In genomic region chr1:125837507-125837906, GRCm38 (mm10) we compare ENCODE assay signal across 22 mouse cellular contexts.
DNase-seq lines count a peak whose midpoint lies in the region; ATAC-seq lines count a peak whose summit lies in the region.
"Had no signal": no experiment of that assay in that cellular context is flagged by ENCODE, and none has a peak within 500 bp of the region (broad histone marks: within the 10 kb centered on the region; RNA-seq: fewer than 3 reads in every experiment).

No protein-coding gene starts in this region.

- H3K27me3 ChIP-seq in liver, embryonic 12.5 days (replicated peaks), result no peaks in the 10 kb centered on the region
- H3K27me3 ChIP-seq in embryonic facial prominence, embryonic 10.5 days (replicated peaks; ENCODE audit: low read depth, poor library complexity, severe bottlenecking), result no peaks in the 10 kb centered on the region
- H3K27me3 ChIP-seq in limb, embryonic 11.5 days (ENCODE audit: control insufficient read depth, insufficient read depth, low read length), result no peaks in the 10 kb centered on the region
- H3K27me3 ChIP-seq: CH12.LX; embryonic facial prominence, embryonic 13.5 days; forebrain, embryonic 12.5 days; heart, embryonic 12.5 days; Patski had no signal

- DNase-seq in liver, result peak; percentile 41
- DNase-seq in embryonic facial prominence, embryonic 10.5 days (ENCODE audit: low spot score), result peak; percentile 15
- peak; percentile 26 for DNase-seq in forelimb bud, embryonic 11.5 days (ENCODE audit: low read depth, low spot score)
- DNase-seq in limb, embryonic 11.5 days (ENCODE audit: low spot score), result peak; percentile 26
- DNase-seq in embryo, embryonic 10 days (ENCODE audit: low spot score), result no peak
- DNase-seq in right cerebral cortex, postnatal 25 days, result no peak
- DNase-seq: adrenal gland, adult 2 months; adrenal gland, postnatal 25 days; cerebellum, adult 18-20 months; cerebellum, adult 9-11 months; cerebellum, postnatal 36 days; gastrocnemius, postnatal 14 days had no signal

- H3K36me3 ChIP-seq in liver, embryonic 12.5 days, result no peaks in the 10 kb centered on the region
- H3K36me3 ChIP-seq in embryonic facial prominence, embryonic 10.5 days (replicated peaks), result no peaks in the 10 kb centered on the region
- H3K36me3 ChIP-seq in limb, embryonic 11.5 days (ENCODE audit: control insufficient read depth, insufficient read depth, low read length), result no peaks in the 10 kb centered on the region
- H3K36me3 ChIP-seq: embryonic facial prominence, embryonic 13.5 days; forebrain, embryonic 12.5 days; heart, embryonic 12.5 days; hindbrain, embryonic 10.5 days had no signal

- H3K9ac ChIP-seq in liver, embryonic 12.5 days, result no peak overlapping the region
- no peak overlapping the region for H3K9ac ChIP-seq in limb, embryonic 11.5 days (ENCODE audit: low read length)
- H3K9ac ChIP-seq: embryonic facial prominence, embryonic 13.5 days; forebrain, embryonic 12.5 days; heart, embryonic 12.5 days; hindbrain, embryonic 14.5 days had no signal

- no peak overlapping the region for H3K4me3 ChIP-seq in liver, embryonic 12.5 days
- no peak overlapping the region for H3K4me3 ChIP-seq in embryonic facial prominence, embryonic 10.5 days
- H3K4me3 ChIP-seq in limb, embryonic 11.5 days (ENCODE audit: low read depth, low read length), result no peak overlapping the region
- H3K4me3 ChIP-seq: embryonic facial prominence, embryonic 13.5 days; forebrain, embryonic 12.5 days; heart, embryonic 12.5 days; hindbrain, embryonic 10.5 days had no signal

- H3K4me2 ChIP-seq in liver, embryonic 12.5 days, result no peak overlapping the region
- no peak overlapping the region for H3K4me2 ChIP-seq in limb, embryonic 11.5 days (ENCODE audit: low read depth, severe bottlenecking)
- H3K4me2 ChIP-seq: embryonic facial prominence, embryonic 13.5 days; forebrain, embryonic 12.5 days; heart, embryonic 12.5 days; hindbrain, embryonic 14.5 days had no signal

- H3K4me1 ChIP-seq in liver, embryonic 12.5 days, result 0 out of 2 replicates have a peak, but pooled peaks cover 4% of the 10 kb centered on the region
- H3K4me1 ChIP-seq in embryonic facial prominence, embryonic 10.5 days, result peaks cover 8% of the 10 kb centered on the region; the same call in 1 of the 2 replicates
- no peaks in the 10 kb centered on the region for H3K4me1 ChIP-seq in limb, embryonic 11.5 days (ENCODE audit: control insufficient read depth, insufficient read depth, low read length)
- H3K4me1 ChIP-seq: embryonic facial prominence, embryonic 13.5 days; heart, embryonic 12.5 days had no signal

- WGBS in liver, embryonic 12.5 days (ENCODE audit: insufficient replicate concordance), result 53% methylated on average over 1 of the region's 1 CpGs
- WGBS in embryonic facial prominence, embryonic 10.5 days, result 32% methylated on average over 1 of the region's 1 CpGs
- 4% methylated on average over 1 of the region's 1 CpGs for WGBS in limb, embryonic 11.5 days

- ATAC-seq in liver, embryonic 12.5 days, result no peak
- no peak for ATAC-seq in limb, embryonic 11.5 days (ENCODE audit: insufficient number of reproducible peaks, low FRiP score, low TSS enrichment, low read depth)
- ATAC-seq: activated CD4-positive, CD25-positive, alpha-beta regulatory T cell, adult 4 months; forebrain, embryonic 16.5 days; Patski had no signal

- H3K27ac ChIP-seq in liver, embryonic 12.5 days, result no peak overlapping the region
- H3K27ac ChIP-seq in embryonic facial prominence, embryonic 10.5 days (replicated peaks), result no peak overlapping the region
- H3K27ac ChIP-seq in limb, embryonic 11.5 days (replicated peaks; ENCODE audit: low read depth, low read length), result no peak overlapping the region
- H3K27ac ChIP-seq: embryonic facial prominence, embryonic 13.5 days; forebrain, embryonic 12.5 days; hindbrain, embryonic 10.5 days; hindbrain, embryonic 14.5 days had no signal

- no peaks in the 10 kb centered on the region for H3K9me3 ChIP-seq in liver, embryonic 12.5 days (replicated peaks)
- H3K9me3 ChIP-seq in embryonic facial prominence, embryonic 10.5 days, result no peaks in the 10 kb centered on the region
- H3K9me3 ChIP-seq in limb, embryonic 11.5 days (ENCODE audit: control insufficient read depth, low read length), result no peaks in the 10 kb centered on the region
- H3K9me3 ChIP-seq: embryonic facial prominence, embryonic 13.5 days; forebrain, embryonic 12.5 days; heart, embryonic 12.5 days; hindbrain, embryonic 10.5 days had no signal

Comparison
In these comparisons a context has a peak if more than half of its experiments do, and no peak if none do; other contexts are left out.
1. DNase-seq: peak in liver (single experiment), embryonic facial prominence, embryonic 10.5 days (single experiment), forelimb bud, embryonic 11.5 days (single experiment) and limb, embryonic 11.5 days (single experiment); none in embryo, embryonic 10 days (single experiment) and right cerebral cortex, postnatal 25 days (single experiment).